Mouse (Mus musculus): ENCODE measurements around the gene Paqr6.
"Not testable (repeated sequence)": the region's sequence is repeated elsewhere in the genome, so short reads cannot be mapped to it uniquely, and the experiment has no call there.

Paqr6 gene

GRCm38 (mm10) chr3:88366830-88367428, 2.5 kb downstream of the Paqr6 start:
- peak; percentile 62 for DNase-seq (ENCODE audit: low spot score)

GRCm38 (mm10) chr3:88367517-88367916, 3.1 kb downstream of the Paqr6 start:
- DNase-seq (ENCODE audit: low spot score) = not testable (repeated sequence)

- DNase-seq (ENCODE audit: low spot score) = peak; percentile 43
Measured at GRCm38 (mm10) chr3:88368511-88368910, 4.1 kb downstream of the Paqr6 start.

GRCm38 (mm10) chr3:88372643-88373042, 8.3 kb downstream of the Paqr6 start, which contains the start of gene Bglap3:
TSS of gene Bglap3 (minus strand) at chr3:88372743.
- not testable (repeated sequence) for DNase-seq (ENCODE audit: low spot score)

GRCm38 (mm10) chr3:88375750-88376626, 11.6 kb downstream of the Paqr6 start:
- peak; percentile 42 for DNase-seq (ENCODE audit: low spot score)

GRCm38 (mm10) chr3:88376644-88377043, 12.3 kb downstream of the Paqr6 start:
- DNase-seq (ENCODE audit: low spot score) = not testable (repeated sequence)

GRCm38 (mm10) chr3:88378599-88378998, 14.2 kb downstream of the Paqr6 start, which contains the start of gene Bglap2:
TSS of gene Bglap2 (minus strand) at chr3:88378699.
- DNase-seq (ENCODE audit: low spot score) = not testable (repeated sequence)

- DNase-seq (ENCODE audit: low spot score) = not testable (repeated sequence)
Measured at GRCm38 (mm10) chr3:88381389-88382315, 17.3 kb downstream of the Paqr6 start.

GRCm38 (mm10) chr3:88382383-88382782, 18.0 kb downstream of the Paqr6 start:
- DNase-seq (ENCODE audit: low spot score) = not testable (repeated sequence)

- DNase-seq (ENCODE audit: low spot score) = no peak
Measured at GRCm38 (mm10) chr3:88384364-88384763, 20.0 kb downstream of the Paqr6 start, which contains the start of gene Bglap. TSS of gene Bglap (minus strand) at chr3:88384464.

- no peak for DNase-seq (ENCODE audit: low spot score)
Measured at GRCm38 (mm10) chr3:88393776-88394375, 29.5 kb downstream of the Paqr6 start.

- no peak for DNase-seq (ENCODE audit: low spot score)
Measured at GRCm38 (mm10) chr3:88395288-88395687, 30.9 kb downstream of the Paqr6 start.

GRCm38 (mm10) chr3:88395742-88396141, 31.4 kb downstream of the Paqr6 start:
- DNase-seq (ENCODE audit: low spot score) = no peak

- no peak for DNase-seq (ENCODE audit: low spot score)
Measured at GRCm38 (mm10) chr3:88398666-88399065, 34.3 kb downstream of the Paqr6 start.

- DNase-seq (ENCODE audit: low spot score) = no peak
Measured at GRCm38 (mm10) chr3:88403522-88404230, 39.3 kb downstream of the Paqr6 start.

- DNase-seq (ENCODE audit: low spot score) = no peak
Measured at GRCm38 (mm10) chr3:88407090-88407489, 42.7 kb downstream of the Paqr6 start.

GRCm38 (mm10) chr3:88407529-88407928, 43.1 kb downstream of the Paqr6 start:
- DNase-seq (ENCODE audit: low spot score) = no peak

GRCm38 (mm10) chr3:88408953-88409352, 44.6 kb downstream of the Paqr6 start:
- no peak for DNase-seq (ENCODE audit: low spot score)

- peak; percentile 95 for DNase-seq (ENCODE audit: low spot score)
Measured at GRCm38 (mm10) chr3:88409741-88410644, 45.6 kb downstream of the Paqr6 start, which contains the start of gene Pmf1. TSS of gene Pmf1 (minus strand) at chr3:88410331.

- DNase-seq (ENCODE audit: low spot score) = no peak
Measured at GRCm38 (mm10) chr3:88410645-88411031, 46.3 kb downstream of the Paqr6 start.
